Mouse (Mus musculus): ENCODE measurements around the gene Bach1. TPM values are rescaled to one million over a fixed set of nuclear protein-coding genes. Genes with fewer than 3 reads are reported as not detected.

The Bach1 gene
- total and polyA plus RNA-seq, 3 experiments, result 11.4 to 20.9 (median 13.4) TPM

GRCm38 (mm10) chr16:87746728-87747127, 48.0 kb downstream of the Bach1 start (continued):
- TF ChIP-seq SMC3 (IDR thresholded peaks at IDR 0.05; ENCODE audit: low read depth, low read length) (peak; percentile 100), MEF2A (IDR thresholded peaks at IDR 0.05; ENCODE audit: borderline replicate concordance, low read depth, low read length) (no peak), TCF12 (IDR thresholded peaks at IDR 0.05; ENCODE audit: low read depth, low read length) (peak; percentile 43; the same call in 1 of the 2 replicates), RAD21 (IDR thresholded peaks at IDR 0.05; ENCODE audit: low read depth, low read length) (peak; percentile 84), MXI1 (IDR thresholded peaks at IDR 0.05; ENCODE audit: low read depth, low read length) (no peak), ZMIZ1 (IDR thresholded peaks at IDR 0.05; ENCODE audit: low read depth, low read length) (no peak), JUN (IDR thresholded peaks at IDR 0.05; ENCODE audit: insufficient read depth, low read depth, low read length) (no peak), JUND (conservative IDR thresholded peaks at IDR 0.05; ENCODE audit: low read depth, low read length) (peak; percentile 80), PAX5 (IDR thresholded peaks at IDR 0.05; ENCODE audit: low read length) (no peak), ZC3H11A (IDR thresholded peaks at IDR 0.05; ENCODE audit: low read depth, low read length) (peak; percentile 98), MAX (IDR thresholded peaks at IDR 0.05; ENCODE audit: low read length) (no peak), KAT2A (IDR thresholded peaks at IDR 0.05; ENCODE audit: insufficient replicate concordance, low read length) (no peak), POLR2AphosphoS2 (IDR thresholded peaks at IDR 0.05; ENCODE audit: low read depth, low read length) (no peak), E2F4 (IDR thresholded peaks at IDR 0.05; ENCODE audit: insufficient replicate concordance, low read depth, low read length) (no peak), ELF1 (IDR thresholded peaks at IDR 0.05; ENCODE audit: low read depth, low read length) (no peak), CHD2 (IDR thresholded peaks at IDR 0.05; ENCODE audit: low read length) (no peak), CTCF (conservative IDR thresholded peaks at IDR 0.05 in 1 of 2, IDR thresholded peaks at IDR 0.05 in 1 of 2; ENCODE audit: low read depth in 2 of 2, low read length in 2 of 2) (peak; percentile 98 to 100)

GRCm38 (mm10) chr16:87751243-87751642, 52.5 kb downstream of the Bach1 start:
- no peaks in the 10 kb centered on the region for H3K36me3 ChIP-seq (replicated peaks in 1 of 2; ENCODE audit: control insufficient read depth in 1 of 2, insufficient read depth in 1 of 2, low read length in 1 of 2)
- H3K27me3 ChIP-seq (replicated peaks), result no peaks in the 10 kb centered on the region
- DNase-seq (ENCODE audit: extremely low read depth), result no peak
- H3K4me2 ChIP-seq (ENCODE audit: insufficient read depth, low read depth, poor library complexity, severe bottlenecking), result no peak overlapping the region
- no peaks in the 10 kb centered on the region for H3K79me2 ChIP-seq (replicated peaks; ENCODE audit: control insufficient read depth, extremely low read depth, insufficient read depth, poor library complexity, severe bottlenecking)
- H3K27ac ChIP-seq (ENCODE audit: insufficient read depth, low read depth), result no peak overlapping the region
- H3K4me3 ChIP-seq (replicated peaks in 1 of 3; ENCODE audit: low read depth in 2 of 3, low read length in 2 of 3, poor library complexity in 1 of 3), result no peak overlapping the region
- in situ Hi-C loops (cut with MboI; ENCODE audit: low pct_ligation_motif_present, low pct_unique_long_range_greater_than_20kb, low sequenced_read_pairs) (loop anchor here (5.0 kb wide), 2 partner anchors 169 to 249 kb away; no protein-coding TSS in a partner anchor), dilution Hi-C loops (cut with MboI; ENCODE audit: extremely low pct_ligation_motif_present, extremely low pct_unique_long_range_greater_than_20kb, low sequenced_read_pairs) (no loop called here)
- peaks cover 9 to 36% of the 10 kb centered on the region in 2 experiments for H3K4me1 ChIP-seq (ENCODE audit: control insufficient read depth in 1 of 2, insufficient read depth in 2 of 2)
- TF ChIP-seq POLR2A (IDR thresholded peaks at IDR 0.05; ENCODE audit: low read depth, low read length), result no peak
- H3K9me3 ChIP-seq (replicated peaks; ENCODE audit: low read length), result no peaks in the 10 kb centered on the region
- no peak overlapping the region for H3K9ac ChIP-seq (ENCODE audit: insufficient read depth, low read depth)

- Histone ChIP-seq H3K36me3 (replicated peaks in 1 of 2; ENCODE audit: control insufficient read depth in 1 of 2, insufficient read depth in 1 of 2, low read length in 1 of 2) (no peaks in the 10 kb centered on the region), H3K9ac (ENCODE audit: insufficient read depth, low read depth) (no peak overlapping the region), H3K9me3 (replicated peaks; ENCODE audit: low read length) (no peaks in the 10 kb centered on the region), H3K4me1 (ENCODE audit: control insufficient read depth in 1 of 2, insufficient read depth in 2 of 2) (peaks cover 9 to 36% of the 10 kb centered on the region in 2 experiments), H3K4me3 (replicated peaks in 1 of 3; ENCODE audit: low read depth in 2 of 3, low read length in 2 of 3, poor library complexity in 1 of 3) (no peak overlapping the region), H3K27ac (ENCODE audit: insufficient read depth, low read depth) (no peak overlapping the region), H3K79me2 (replicated peaks; ENCODE audit: control insufficient read depth, extremely low read depth, insufficient read depth, poor library complexity, severe bottlenecking) (no peaks in the 10 kb centered on the region), H3K27me3 (replicated peaks) (no peaks in the 10 kb centered on the region), H3K4me2 (ENCODE audit: insufficient read depth, low read depth, poor library complexity, severe bottlenecking) (peak overlapping the region; percentile 58)
- dilution Hi-C loops (cut with MboI; ENCODE audit: extremely low pct_ligation_motif_present, extremely low pct_unique_long_range_greater_than_20kb, low sequenced_read_pairs), result no loop called here
- in situ Hi-C loops (cut with MboI; ENCODE audit: low pct_ligation_motif_present, low pct_unique_long_range_greater_than_20kb, low sequenced_read_pairs), result loop anchor here (5.0 kb wide), 2 partner anchors 170 to 250 kb away; no protein-coding TSS in a partner anchor
- DNase-seq (ENCODE audit: extremely low read depth), result peak; percentile 61
- TF ChIP-seq MXI1 (IDR thresholded peaks at IDR 0.05; ENCODE audit: low read depth, low read length), result 0 out of 2 replicates have a peak, but pooled peaks have one; percentile 40
- TF ChIP-seq ELF1 (IDR thresholded peaks at IDR 0.05; ENCODE audit: low read depth, low read length), result no peak
- no peak for TF ChIP-seq POLR2AphosphoS2 (IDR thresholded peaks at IDR 0.05; ENCODE audit: low read depth, low read length)
- no peak for TF ChIP-seq CTCF (conservative IDR thresholded peaks at IDR 0.05 in 1 of 2, IDR thresholded peaks at IDR 0.05 in 1 of 2; ENCODE audit: low read depth in 2 of 2, low read length in 2 of 2)
- no peak for TF ChIP-seq ZC3H11A (IDR thresholded peaks at IDR 0.05; ENCODE audit: low read depth, low read length)
- TF ChIP-seq CHD2 (IDR thresholded peaks at IDR 0.05; ENCODE audit: low read length), result 0 out of 2 replicates have a peak, but pooled peaks have one; percentile 35
- TF ChIP-seq ZNF384 (IDR thresholded peaks at IDR 0.05; ENCODE audit: low read depth, low read length), result no peak
- TF ChIP-seq NELFE (IDR thresholded peaks at IDR 0.05; ENCODE audit: low read depth, low read length), result no peak
- no peak for TF ChIP-seq BHLHE40 (IDR thresholded peaks at IDR 0.05; ENCODE audit: low read depth, low read length)
- TF ChIP-seq E2F4 (IDR thresholded peaks at IDR 0.05; ENCODE audit: insufficient replicate concordance, low read depth, low read length), result no peak
- TF ChIP-seq PAX5 (IDR thresholded peaks at IDR 0.05; ENCODE audit: low read length), result no peak
- no peak for TF ChIP-seq USF1 (IDR thresholded peaks at IDR 0.05; ENCODE audit: low read depth, low read length)
- TF ChIP-seq JUND (conservative IDR thresholded peaks at IDR 0.05; ENCODE audit: low read depth, low read length), result no peak
- no peak for TF ChIP-seq TCF12 (IDR thresholded peaks at IDR 0.05; ENCODE audit: low read depth, low read length)
- TF ChIP-seq SMC3 (IDR thresholded peaks at IDR 0.05; ENCODE audit: low read depth, low read length), result no peak; the same call in 1 of the 2 replicates
- TF ChIP-seq EP300 (IDR thresholded peaks at IDR 0.05; ENCODE audit: low read length), result no peak
- peak; percentile 70 for TF ChIP-seq MYC (IDR thresholded peaks at IDR 0.05; ENCODE audit: low read depth, low read length)
- peak; percentile 20; the same call in 1 of the 2 replicates for TF ChIP-seq MEF2A (IDR thresholded peaks at IDR 0.05; ENCODE audit: borderline replicate concordance, low read depth, low read length)
- TF ChIP-seq MAX (IDR thresholded peaks at IDR 0.05; ENCODE audit: low read length), result peak; percentile 49; the same call in 1 of the 2 replicates
- TF ChIP-seq MAZ (IDR thresholded peaks at IDR 0.05; ENCODE audit: low read depth, low read length), result no peak
- no peak; the same call in 1 of the 2 replicates for TF ChIP-seq RAD21 (IDR thresholded peaks at IDR 0.05; ENCODE audit: low read depth, low read length)
- TF ChIP-seq GABPA (IDR thresholded peaks at IDR 0.05; ENCODE audit: insufficient replicate concordance, low read depth, low read length), result no peak
- TF ChIP-seq USF2 (conservative IDR thresholded peaks at IDR 0.05; ENCODE audit: low read depth, low read length), result no peak
Observed at GRCm38 (mm10) chr16:87752482-87752881, 53.7 kb downstream of the Bach1 start.

Data from CH12.LX (cell line).